Mouse (Mus musculus) lung, postnatal 0 days (tissue): Measurements from ENCODE around the gene Dlgap1.

Experiments
- CTCF ChIP-seq: IDR thresholded peaks from 2 replicates; pipeline ENCODE4 v1.5.1; 2016; ENCODE audit warnings: antibody characterized with exemption, mild to moderate bottlenecking
- EP300 ChIP-seq: IDR thresholded peaks from 2 replicates; pipeline ENCODE4 v1.6.1; 2016; ENCODE audit warnings: antibody characterized with exemption, mild to moderate bottlenecking, control low read depth

- no peak for TF ChIP-seq CTCF
- no peak for TF ChIP-seq EP300
These were observed 4.2 kb downstream of the Dlgap1 start for GRCm38 (mm10) chr17:69973081-69973480.
